Mouse (Mus musculus) cerebellum, postnatal 10 days (tissue): ENCODE data around the gene Zfp280c.

Source experiments
- DNase-seq, 2 experiments: peaks; one replicate each; pipeline ENCODE4 v3.0.0; 2021; ENCODE audit warnings: mixed read lengths in 2 of 2

Gene Zfp280c

DNA sequence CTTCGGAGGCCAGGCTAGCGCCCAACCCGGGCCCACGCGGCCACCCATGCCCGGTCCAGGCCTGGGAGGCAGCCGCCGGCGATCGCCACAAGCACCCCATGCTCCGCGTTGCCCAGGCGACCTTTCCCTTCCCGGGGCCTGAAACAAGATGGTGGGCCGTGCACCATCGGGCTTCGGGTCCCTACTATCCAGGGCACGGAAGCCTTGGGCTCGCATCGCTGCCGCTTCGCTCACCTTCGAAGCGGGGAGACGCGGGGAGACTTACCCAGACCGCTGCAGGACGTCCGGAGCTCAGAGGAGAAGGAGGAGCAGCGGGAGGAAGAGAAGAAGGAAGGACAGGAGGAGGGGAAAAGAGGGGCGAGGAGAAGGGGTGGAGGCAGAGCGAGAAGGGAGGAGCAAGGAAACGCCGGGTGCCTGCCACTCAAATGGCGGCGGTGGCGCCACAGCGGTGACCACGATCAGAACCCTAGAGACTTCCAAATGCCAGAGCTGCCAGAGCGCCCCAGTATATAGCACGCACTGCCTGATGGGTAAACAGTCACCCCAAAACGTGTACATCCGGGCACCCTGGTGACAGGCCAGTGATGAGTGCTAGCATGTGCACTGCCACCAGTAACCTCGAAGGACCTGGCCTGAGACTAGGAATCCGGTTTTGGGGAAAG lies at the start of gene Zfp280c:
Gene Zfp280c (minus strand): TSS at position 406 of the 662 bp plus-strand sequence.
- DNase-seq, result peak; percentile 74 to 78

DNA sequence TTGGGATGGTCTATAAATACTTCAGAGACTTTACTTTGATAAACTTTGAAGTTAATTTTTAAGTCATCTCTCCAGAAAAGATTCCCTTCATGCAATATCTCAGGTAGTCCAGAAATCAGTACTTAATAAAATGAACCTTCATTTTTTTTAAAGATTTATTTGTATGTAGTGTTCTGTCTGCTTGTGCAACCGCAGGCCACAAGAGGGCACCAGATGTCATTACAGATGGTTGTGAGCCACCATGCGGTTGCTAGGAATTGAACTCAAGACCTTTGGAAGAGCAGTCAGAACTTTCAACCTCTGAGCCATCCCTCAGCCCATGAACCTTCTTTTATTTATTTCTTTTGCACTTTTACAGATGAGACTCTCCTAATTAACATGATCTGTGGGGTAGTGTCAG lies 42.7 kb upstream of the Zfp280c start:
- no peak for DNase-seq

DNA sequence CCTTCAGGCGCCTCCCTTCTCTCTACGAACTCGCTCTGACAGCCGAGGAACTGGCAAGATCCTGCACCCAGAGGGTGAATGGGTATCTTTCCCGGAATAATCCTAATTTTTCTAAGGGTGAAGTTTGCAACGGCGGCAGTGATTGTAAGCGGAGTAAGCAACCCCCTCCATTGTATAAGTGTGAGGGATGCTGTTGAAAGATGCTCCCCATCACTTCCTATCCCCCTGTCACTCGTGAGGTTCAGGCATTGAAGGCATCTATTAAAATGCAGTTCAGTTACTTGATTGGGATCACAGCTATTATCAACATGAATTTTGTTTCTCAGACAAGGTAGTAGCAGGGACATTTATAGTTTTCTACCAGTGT lies 29.7 kb upstream of the Zfp280c start:
- DNase-seq, result no peak

DNA sequence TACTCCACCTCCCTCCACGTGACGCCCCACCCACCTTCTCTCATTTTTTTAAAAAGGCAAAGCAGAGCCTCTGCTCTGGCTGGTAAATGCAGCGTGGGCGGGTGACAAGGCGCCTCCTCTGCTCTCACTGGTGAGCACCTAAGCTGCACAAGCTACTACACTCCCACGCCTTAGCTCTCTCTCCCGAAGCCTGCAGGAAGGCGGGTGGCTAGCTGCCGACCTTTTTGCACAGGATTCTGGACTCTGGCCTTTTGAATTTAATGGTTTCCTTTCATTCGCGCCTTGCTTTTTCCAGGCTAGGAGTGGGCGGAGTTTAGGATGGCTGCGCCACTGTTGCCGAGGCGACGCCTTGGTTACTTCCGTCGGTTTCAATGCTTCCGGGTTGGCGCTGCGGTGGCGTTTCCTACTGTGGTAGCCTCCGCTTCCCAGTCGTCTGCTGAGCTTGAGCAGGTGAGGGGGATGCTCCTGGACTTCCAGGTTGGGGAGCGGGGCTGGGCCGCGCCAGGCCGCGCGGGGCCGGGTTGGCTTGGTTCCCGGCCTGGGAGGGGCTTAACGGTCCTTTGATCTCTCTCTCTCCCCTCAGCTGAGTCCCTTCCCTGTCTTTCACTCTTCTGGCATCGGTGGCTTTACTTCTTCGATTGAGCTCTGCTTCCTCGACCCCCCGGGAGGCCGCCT lies 29.2 kb upstream of the Zfp280c start, which contains the start of gene Slc25a14:
Gene Slc25a14 (plus strand): TSS at position 35 of the 675 bp plus-strand sequence.
- peak; percentile 82 to 89 for DNase-seq

DNA sequence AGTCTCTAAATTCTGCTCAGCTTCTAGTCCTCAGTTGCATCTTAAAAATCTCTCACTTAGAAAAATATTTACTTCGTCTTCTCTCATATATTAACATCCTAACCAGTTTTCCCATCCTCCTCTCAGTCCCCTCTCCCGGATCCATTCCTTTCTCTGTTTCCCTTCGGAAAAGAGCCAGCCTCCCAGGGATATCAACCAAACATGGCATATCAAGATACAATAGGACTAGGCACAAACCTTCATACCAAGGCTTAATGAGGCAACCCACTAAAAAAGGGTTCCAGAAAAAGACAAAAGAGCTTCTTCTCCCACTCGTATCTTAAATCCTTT lies 28.7 kb upstream of the Zfp280c start:
- no peak for DNase-seq

DNA sequence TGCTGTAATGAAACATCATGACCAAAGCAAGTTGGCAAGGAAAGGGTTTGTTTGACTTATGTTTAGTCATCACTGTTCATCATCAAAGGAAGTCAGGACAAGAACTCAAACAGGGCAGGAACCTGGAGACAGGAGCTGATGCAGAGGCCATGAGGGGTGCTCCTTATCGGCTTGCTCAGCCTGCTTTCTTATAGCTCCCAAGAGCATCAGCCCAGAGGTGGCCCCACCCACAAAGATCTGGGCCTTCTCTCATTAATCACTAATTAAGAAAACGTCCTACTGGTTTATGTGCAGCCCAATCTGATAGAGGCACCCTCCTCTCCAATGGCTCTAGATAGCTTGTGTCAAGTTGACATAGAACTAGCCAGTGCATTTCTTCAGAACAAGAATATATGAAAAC lies 10.6 kb upstream of the Zfp280c start:
- no peak for DNase-seq

DNA sequence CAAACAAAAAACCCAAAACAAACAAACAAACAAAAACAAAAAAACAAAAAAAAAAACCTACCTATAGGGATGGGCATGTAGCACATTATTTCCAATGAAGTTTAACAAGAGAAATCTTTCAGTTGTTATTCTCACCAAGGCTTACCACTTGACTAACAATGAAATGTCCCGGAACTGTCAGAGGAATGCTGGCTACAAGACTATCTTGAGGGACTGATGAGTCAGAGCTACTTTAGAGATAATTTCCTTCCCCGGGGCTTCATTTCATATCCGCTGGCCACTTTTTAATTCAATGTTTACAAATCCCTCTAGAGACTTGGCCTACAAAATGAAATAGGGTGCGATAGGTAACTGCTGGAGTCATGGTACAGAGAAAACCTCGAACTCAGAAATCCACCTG lies 2.6 kb upstream of the Zfp280c start:
- no peak for DNase-seq

DNA sequence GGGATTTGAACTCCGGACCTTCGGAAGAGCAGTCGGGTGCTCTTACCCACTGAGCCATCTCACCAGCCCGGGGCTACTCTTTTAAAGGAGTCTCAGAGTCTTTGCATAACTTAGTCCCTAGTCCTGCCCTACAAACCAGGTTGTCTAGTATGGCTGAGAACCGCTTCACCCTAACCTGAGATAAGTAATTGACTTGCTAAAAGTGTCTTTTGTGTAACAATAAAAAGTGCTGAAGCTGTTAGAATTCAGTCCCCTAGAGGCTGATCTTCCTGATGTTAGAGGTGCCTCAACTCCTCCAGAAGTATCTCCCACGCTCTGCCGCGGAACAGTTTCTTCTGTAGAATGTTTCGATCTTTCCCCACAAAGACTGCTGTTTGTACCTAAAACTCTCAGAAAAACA lies 1.7 kb upstream of the Zfp280c start:
- DNase-seq, result no peak

DNA sequence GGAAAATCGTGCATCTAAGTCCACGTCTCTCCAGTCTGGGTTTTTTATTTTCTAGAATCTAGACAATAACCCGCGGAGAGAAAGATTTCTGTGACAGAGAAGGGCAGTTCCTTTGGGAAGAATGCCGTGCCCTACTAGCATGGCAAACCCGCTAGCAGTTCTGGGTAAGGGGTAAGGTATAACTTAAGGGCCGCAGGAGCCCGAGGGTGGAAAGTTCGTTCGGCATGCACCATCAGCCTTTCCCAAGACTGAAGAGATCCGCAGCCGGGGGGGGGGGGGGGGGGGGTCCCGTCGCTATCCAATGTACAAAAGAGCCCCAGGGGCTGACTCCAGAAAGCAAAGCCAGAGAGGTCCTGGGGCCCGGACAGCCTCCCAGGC lies 594 bp downstream of the Zfp280c start:
- DNase-seq, result no peak

DNA sequence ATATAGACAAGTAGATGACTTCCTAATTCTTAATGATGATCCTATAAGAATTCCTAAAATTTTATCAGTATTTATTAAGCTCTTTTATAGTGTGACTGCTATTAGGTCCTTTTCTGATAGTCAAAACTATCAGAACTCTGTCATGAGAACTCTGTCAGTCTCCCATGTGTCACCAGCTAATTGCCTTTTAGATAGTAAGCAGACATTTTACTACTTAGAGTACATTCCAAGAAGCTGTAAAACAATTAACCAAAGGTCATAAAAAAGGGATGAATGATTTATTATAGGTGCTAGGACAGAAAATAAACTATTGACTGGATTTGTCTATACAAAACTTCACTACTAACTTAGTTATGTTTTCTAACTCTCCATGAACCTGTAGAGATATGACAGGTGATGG lies 11.0 kb downstream of the Zfp280c start:
- DNase-seq, result no peak

DNA sequence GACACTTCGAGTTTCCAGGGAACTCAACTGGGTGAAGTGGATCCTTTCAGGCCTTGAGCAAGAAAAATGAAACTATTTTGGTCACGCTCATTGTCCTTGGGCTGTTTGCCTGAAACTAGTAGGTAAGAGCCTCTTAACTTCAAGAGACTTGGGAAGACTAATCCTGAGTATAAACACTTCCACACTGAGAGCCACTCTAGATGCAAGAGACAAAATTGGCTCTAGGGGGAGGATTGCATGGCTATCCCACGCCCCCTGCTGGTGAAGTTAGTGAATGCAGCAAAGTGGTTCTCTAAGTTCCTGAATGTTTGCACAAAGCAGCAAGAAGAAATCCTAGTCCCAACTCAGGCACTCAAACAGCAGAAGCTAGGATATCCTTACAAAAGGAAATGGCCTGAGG lies 62.1 kb downstream of the Zfp280c start:
- peak; percentile 82 to 87 for DNase-seq

DNA sequence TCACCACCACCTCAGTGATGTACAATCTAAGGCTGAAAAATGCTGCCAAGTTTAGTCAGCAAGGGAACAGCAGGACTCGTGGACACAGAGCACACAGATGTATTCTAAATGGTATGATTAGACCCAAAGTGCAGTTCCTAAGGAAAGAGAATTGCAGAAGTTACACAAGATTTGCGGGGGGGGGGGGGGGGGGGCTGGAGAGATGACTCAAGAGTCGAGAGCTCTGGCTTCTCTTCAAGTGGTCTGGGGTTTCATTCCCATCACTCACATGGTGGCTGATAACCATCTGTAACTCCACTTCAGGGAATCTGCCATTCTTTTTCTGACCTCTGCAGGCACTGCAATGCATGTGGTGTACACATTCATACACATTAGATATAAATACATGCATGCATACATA lies 67.9 kb downstream of the Zfp280c start:
- DNase-seq, result no peak

DNA sequence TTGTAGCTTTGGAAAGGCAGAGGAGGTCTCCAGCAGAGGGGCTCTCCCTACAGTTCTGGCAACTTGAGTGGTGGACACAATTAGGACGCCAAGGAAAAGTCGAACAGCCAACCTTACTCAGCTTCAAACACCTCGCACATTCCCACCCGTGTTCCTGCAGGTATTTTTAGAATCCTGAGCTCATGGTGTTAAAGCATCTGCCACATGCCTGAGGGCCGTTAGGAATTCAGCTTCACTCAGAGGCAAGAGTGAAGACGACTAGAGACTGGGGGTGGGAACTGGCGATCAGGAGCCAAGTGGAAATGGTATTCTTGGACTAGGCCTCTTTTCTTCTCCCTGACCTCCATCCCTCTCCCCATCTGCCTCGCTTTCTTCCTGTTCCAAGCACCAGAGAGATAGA lies 68.4 kb downstream of the Zfp280c start:
- DNase-seq, result peak; percentile 36 to 52

DNA sequence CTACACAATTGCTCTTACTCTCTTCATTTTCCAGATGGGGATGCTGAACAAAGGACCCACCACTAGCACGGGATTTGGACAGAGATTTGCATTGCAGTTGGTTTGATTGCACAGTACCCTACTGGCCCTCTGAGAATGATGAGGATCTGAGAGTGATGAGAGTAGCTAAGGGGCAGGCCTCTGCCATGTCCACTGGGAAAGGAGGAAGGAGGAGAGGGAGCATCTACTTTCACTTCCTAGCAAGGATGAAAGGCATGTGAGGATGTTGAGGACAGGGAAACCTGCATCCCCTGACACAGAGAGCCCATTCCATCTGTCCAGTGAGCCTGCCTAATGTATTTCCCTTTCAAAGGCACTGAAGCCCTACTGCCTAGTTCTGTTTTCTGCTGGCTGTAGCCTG lies 69.0 kb downstream of the Zfp280c start:
- no peak for DNase-seq

DNA sequence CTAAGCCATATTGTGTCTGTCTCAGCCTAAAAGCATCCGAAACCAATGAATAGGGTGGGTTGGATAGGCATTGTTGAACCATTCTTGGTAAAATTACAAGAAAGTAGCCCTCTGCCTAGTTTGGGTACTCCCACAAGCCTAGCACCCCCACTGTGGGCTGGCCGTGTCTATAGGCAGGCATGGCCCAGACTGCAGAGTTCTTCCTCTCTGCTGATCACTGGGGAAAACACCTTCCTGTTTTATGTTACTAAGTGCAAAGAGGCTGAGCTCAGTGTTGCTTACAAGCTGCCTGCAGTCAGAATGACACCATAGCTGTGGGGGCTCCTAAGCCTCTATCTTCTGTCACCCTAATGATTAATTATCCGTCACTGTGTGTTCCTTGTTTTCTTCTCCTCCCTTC lies 70.8 kb downstream of the Zfp280c start:
- DNase-seq, result peak in 1 of 2 experiments; percentile 40

DNA sequence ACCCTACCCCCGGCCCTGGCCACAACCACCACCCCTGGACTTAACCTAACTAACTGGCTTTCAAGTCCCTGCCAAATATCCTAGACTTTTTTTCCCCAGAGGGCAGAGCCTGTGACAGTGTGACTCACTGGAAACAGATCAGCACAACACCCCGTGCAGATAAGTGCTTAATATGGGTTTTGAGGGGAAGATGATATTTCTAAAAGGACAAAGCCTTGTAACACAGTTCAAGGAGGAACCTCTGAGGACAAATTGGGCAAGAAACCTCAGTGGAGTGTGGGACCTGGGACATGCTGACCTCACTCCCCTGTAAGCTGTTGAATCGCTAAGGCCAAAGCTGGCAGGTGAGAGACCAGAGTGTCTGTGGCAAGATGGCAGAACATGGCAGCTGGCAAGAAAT lies 72.7 kb downstream of the Zfp280c start:
- DNase-seq, result peak in 1 of 2 experiments; percentile 9

DNA sequence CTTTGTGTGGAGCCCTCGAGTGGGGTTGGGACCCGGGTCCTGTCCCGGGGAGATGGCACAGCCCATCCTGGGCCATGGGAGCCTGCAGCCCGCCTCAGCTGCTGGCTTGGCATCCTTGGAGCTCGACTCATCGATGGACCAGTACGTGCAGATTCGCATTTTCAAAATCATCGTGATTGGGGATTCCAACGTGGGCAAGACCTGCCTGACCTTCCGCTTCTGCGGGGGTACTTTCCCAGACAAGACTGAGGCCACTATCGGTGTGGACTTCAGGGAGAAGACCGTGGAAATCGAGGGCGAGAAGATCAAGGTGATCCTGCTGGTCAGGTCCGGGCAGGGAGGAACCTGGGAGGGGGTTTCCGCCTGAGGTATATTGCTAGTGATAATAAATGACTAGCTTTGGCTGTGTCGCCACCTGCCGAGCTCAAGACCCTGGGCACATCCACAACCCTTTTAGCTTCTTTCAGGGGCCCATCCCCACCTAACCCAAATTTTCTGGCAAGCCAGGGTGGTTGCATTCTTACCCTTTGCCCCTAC lies 74.7 kb downstream of the Zfp280c start:
- peak; percentile 46 for DNase-seq

DNA sequence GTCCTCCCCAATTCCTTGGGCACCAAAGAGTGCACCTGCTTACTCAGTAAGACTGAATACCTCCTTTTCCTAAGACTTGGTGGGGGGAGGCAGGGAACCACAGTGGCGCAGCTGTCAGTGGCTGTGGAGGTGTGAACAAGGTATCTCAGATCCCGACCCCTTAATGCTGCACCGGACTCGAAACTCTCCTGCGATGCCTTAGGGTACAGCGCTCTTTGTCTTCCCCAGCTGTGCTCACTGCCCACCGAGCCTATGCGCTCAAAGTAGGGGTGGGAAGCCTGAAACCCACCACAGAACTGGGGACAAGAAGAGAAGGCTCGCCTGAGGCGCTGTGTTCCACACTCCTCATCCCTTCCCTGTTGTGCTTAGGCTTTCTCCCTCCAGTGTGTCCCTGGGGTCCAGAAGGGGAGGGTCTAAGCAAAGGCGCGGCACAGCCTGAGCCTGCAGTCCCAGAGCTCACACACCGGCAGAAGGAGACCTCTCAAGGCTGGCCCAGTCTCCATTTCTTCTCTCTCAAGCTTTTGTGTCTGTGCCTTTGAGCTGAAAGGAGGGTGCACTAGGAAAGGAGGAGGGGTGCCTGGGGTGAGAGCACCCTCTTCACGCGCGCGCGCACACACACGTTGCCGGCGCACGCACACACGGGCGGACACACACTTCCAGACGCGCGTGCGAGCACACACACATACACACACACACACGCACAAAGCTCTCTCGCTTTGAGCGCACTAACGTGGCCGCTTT lies 75.3 kb downstream of the Zfp280c start, which contains the start of gene Rab33a:
Gene Rab33a (plus strand): TSS at position 478 of the 741 bp plus-strand sequence.
- peak; percentile 62 to 65 for DNase-seq

DNA sequence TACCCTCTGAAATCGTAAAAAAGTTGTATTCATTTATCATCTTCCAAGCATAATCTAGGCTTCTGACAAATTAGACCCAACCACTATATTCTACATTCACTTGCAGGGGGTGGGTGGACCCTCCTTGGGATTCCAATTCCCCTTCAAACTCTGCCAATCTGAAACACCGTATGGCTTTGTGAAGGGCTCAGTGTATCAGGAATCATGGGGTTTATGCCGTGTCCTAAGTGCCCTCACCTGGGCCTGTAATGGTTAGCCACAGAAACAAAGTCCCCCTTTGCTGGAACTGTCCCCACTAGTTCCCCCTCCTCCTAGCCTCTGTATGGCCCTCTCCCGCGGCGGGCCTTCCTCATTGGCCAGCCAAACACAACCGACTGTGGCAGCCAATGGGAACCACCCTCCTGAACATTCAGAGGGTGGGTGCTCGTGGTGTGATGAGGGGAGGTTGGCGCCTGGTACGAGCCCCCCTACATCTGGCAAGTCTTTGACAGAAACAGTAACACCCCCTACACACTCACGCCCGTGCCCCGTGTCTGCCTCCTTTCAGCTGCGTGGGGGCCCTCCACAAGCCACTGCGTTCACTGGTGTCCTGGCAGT lies 76.0 kb downstream of the Zfp280c start:
- DNase-seq, result peak; percentile 73 to 81

DNA sequence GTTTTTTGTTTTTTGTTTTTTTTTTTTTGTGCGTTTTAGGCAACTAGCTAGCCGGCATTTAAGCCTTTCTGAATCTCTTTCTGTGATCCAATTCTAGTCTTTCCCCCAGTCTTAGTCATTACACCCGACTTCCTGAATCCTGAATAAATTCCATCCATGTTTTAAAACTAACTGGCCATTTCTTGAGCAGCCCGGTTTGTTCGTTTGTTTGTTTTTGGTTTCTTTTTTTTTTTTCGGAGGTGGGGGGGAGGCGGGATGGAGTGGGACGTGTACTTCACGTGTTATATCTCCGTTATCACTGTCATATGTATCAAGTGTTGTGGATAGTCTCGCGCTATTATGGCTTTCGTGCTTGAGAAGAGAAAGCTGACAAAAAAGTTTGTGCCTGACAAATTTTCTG lies 80.5 kb downstream of the Zfp280c start:
- no peak for DNase-seq

DNA sequence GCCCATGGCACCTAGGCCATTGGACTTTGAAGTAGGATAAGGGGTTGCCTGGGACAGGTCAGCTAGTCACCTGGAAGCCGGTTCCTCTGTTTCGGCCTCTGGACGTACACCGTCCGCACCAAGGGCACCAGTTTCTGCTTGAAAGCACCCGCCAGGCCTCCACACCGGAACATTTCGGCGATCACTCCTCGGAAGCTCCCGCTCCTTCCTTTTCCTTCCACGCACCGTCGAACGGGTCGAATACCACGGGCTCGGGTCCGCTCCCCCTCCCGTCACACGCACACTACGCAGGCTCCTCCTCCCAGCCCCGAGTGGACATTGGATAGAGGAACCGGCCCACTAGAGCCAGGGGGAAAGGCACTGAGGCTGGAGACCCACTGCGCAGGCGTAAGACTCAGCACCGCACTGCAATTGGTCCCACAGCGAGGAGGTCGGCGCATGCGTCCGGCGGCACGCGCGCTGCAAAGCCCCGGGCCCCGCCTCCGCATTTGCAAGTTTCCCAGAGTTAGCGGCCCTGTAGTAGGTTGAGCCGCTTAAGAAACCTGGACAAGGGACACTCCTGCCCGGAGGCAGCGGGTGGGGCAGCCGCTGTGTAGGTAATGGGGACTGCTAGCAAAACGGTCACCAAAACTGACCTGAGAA lies 81.0 kb downstream of the Zfp280c start, which contains the start of gene Aifm1:
Gene Aifm1 (minus strand): TSS at position 398 of the 642 bp plus-strand sequence.
- DNase-seq, result peak; percentile 87 to 95

DNA sequence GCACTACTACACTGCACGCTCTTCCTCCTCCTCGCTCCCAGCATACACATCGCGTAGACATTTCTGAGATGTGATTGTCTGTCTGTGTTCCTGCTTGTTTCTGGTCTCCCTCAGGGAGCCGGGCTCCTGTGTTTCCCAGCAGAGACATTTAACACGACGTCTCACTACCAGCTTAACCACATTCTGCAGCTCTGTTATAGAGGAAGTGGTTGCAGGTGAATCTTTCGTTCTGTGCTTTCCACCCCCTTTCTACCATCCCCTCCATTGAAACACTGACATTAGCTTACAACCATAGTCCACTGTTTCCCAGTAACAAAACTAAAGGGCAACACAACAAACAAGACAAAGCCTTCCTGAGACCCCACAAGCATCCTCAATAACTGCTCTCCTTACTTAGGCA lies 100.5 kb downstream of the Zfp280c start:
- no peak for DNase-seq
